Mouse (Mus musculus): ENCODE data around the gene Zfp385c. TPM values are rescaled to one million over a fixed set of nuclear protein-coding genes. Genes with fewer than 3 reads are reported as not detected.

Zfp385c gene
- polyA plus RNA-seq, 1 experiment from 2014 or later: not detected

DNA sequence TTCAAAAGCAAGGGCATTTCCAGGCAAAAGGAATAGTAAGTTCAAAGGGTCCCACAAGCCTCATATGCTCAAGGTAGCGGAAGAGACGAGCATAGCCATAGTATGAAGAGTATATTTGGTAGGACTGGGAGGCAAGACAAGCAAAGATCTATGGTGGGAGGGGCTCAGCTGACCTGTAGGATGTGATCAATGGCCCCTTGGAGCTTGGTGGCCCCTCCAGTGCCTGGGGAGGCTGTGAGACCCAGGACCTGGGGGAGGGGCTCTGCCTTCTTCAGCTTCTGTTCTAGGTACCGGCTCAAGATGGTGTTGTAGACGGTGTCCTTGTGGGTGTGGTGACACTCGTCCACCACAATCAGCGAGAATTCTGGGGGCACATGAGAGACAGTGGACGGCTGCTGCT lies 10.7 kb upstream of the Zfp385c start:
- DNase-seq (ENCODE audit: low spot score): no peak
- Histone ChIP-seq H3K9ac (ENCODE audit: low read length) (no peak overlapping the region), H3K9me3 (ENCODE audit: control insufficient read depth, low read length) (no peaks in the 10 kb centered on the region), H3K4me3 (ENCODE audit: low read depth, low read length) (no peak overlapping the region), H3K27ac (ENCODE audit: low read depth, low read length) (no peak overlapping the region), H3K36me3 (ENCODE audit: control insufficient read depth, insufficient read depth, low read length) (peaks cover 5% of the 10 kb centered on the region; the same call in 1 of the 2 replicates), H3K27me3 (ENCODE audit: control insufficient read depth, insufficient read depth, low read length) (no peaks in the 10 kb centered on the region), H3K4me2 (ENCODE audit: low read depth) (peak overlapping the region; percentile 17; the same call in 1 of the 2 replicates), H3K4me1 (ENCODE audit: control insufficient read depth, insufficient read depth, low read length) (peaks cover 3% of the 10 kb centered on the region; the same call in 1 of the 2 replicates)
- no peak for ATAC-seq (ENCODE audit: insufficient read depth, low FRiP score, low TSS enrichment)
- 42% methylated on average over 7 of the region's 7 CpGs for WGBS

DNA sequence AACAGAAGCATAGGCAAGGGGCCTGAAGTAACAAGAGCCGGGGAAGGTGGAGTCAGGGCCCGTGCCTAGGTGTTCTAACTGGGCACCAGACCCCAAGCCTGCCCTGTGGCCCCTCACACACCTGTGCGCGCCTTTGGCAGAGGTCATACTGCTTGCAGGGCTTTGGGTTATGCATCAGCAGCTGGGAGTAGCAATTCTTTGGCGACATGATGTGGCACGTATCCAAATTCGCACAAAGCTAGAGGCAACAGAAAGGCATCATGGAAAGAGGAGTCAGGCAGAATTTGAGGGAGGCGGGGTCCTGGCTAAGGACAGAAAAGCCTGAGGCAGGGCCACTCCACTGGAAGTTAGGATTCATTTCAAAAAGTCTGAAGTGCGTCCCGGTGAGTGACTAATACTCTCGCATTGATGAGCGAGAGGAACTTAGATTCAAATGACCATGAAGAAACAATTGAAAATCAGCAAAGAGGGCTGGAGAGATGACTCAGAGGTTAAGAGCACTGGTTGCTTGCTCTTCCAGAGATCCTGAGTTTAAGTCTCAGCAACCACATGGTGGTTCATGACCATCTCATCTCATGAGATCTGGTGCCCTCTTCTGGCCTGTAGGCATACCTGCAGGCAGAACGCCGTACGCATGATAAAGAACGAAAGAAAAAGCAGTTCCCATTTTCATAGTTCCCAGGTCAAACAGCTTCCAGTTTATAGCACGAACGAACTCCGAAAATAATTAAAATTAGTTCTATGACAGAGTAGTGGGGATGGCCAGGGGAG lies 10.0 kb upstream of the Zfp385c start:
- H3K4me2 ChIP-seq (ENCODE audit: low read depth): peak overlapping the region; percentile 17; the same call in 1 of the 2 replicates
- 38% methylated on average over 19 of the region's 19 CpGs for WGBS
- DNase-seq (ENCODE audit: low spot score): peak; percentile 69
- peaks cover 3% of the 10 kb centered on the region; the same call in 1 of the 2 replicates for H3K4me1 ChIP-seq (ENCODE audit: control insufficient read depth, insufficient read depth, low read length)
- no peaks in the 10 kb centered on the region for H3K27me3 ChIP-seq (ENCODE audit: control insufficient read depth, insufficient read depth, low read length)
- ATAC-seq (ENCODE audit: insufficient read depth, low FRiP score, low TSS enrichment): no peak
- peaks cover 5% of the 10 kb centered on the region; the same call in 1 of the 2 replicates for H3K36me3 ChIP-seq (ENCODE audit: control insufficient read depth, insufficient read depth, low read length)
- H3K9ac ChIP-seq (ENCODE audit: low read length): no peak overlapping the region
- no peak overlapping the region for H3K4me3 ChIP-seq (ENCODE audit: low read depth, low read length)
- H3K27ac ChIP-seq (ENCODE audit: low read depth, low read length): no peak overlapping the region
- no peaks in the 10 kb centered on the region for H3K9me3 ChIP-seq (ENCODE audit: control insufficient read depth, low read length)

GRCm38 (mm10) chr11:100701301-100701700 lies 9.0 kb upstream of the Zfp385c start:
- Histone ChIP-seq H3K4me3 (ENCODE audit: low read depth, low read length) (peak overlapping the region; percentile 15; the same call in 1 of the 2 replicates), H3K9ac (ENCODE audit: low read length) (peak overlapping the region; percentile 29)

GRCm38 (mm10) chr11:100700710-100701109 lies 8.5 kb upstream of the Zfp385c start:
- H3K9ac ChIP-seq (ENCODE audit: low read length): no peak overlapping the region

More at GRCm38 (mm10) chr11:100701301-100701700, 9.0 kb upstream of the Zfp385c start:
- Histone ChIP-seq H3K4me1 (ENCODE audit: control insufficient read depth, insufficient read depth, low read length) (peaks cover 3% of the 10 kb centered on the region; the same call in 1 of the 2 replicates), H3K9me3 (ENCODE audit: control insufficient read depth, low read length) (no peaks in the 10 kb centered on the region), H3K4me2 (ENCODE audit: low read depth) (peak overlapping the region; percentile 35), H3K36me3 (ENCODE audit: control insufficient read depth, insufficient read depth, low read length) (peaks cover 3% of the 10 kb centered on the region; the same call in 1 of the 2 replicates), H3K27me3 (ENCODE audit: control insufficient read depth, insufficient read depth, low read length) (no peaks in the 10 kb centered on the region), H3K27ac (ENCODE audit: low read depth, low read length) (no peak overlapping the region)
- 2% methylated on average over 14 of the region's 14 CpGs for WGBS
- ATAC-seq (ENCODE audit: insufficient read depth, low FRiP score, low TSS enrichment) (no peak), DNase-seq (ENCODE audit: low spot score) (peak; percentile 44)

DNA sequence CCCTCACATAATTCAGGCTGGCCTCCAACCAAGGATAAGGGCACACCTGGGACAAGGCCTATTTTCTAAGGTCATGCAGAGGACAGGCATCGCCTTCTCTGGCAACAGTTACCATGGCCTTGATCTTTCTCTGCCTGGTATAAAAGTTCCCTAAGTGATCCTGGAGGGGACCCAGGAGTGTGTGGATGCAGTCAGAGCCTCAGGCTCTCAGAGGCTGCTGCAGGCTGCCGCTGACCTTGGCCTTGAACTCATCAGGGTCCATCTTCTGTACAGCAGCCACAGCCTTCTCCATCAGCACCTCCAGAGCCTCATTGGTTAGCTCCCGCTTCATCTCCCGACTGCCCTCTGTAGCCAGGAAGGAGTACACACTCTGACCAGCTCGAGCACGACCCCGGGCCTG lies 5.7 kb upstream of the Zfp385c start:
- no peak for ATAC-seq (ENCODE audit: insufficient read depth, low FRiP score, low TSS enrichment)
- peaks cover 2% of the 10 kb centered on the region; the same call in 1 of the 2 replicates for H3K4me1 ChIP-seq (ENCODE audit: control insufficient read depth, insufficient read depth, low read length)
- H3K36me3 ChIP-seq (ENCODE audit: control insufficient read depth, insufficient read depth, low read length): no peaks in the 10 kb centered on the region
- H3K4me3 ChIP-seq (ENCODE audit: low read depth, low read length): no peak overlapping the region
- no peaks in the 10 kb centered on the region for H3K27me3 ChIP-seq (ENCODE audit: control insufficient read depth, insufficient read depth, low read length)
- 68% methylated on average over 7 of the region's 7 CpGs for WGBS
- no peaks in the 10 kb centered on the region for H3K9me3 ChIP-seq (ENCODE audit: control insufficient read depth, low read length)
- no peak overlapping the region for H3K9ac ChIP-seq (ENCODE audit: low read length)
- H3K4me2 ChIP-seq (ENCODE audit: low read depth): no peak overlapping the region
- DNase-seq (ENCODE audit: low spot score): no peak
- no peak overlapping the region for H3K27ac ChIP-seq (ENCODE audit: low read depth, low read length)

More at GRCm38 (mm10) chr11:100700710-100701109, 8.5 kb upstream of the Zfp385c start:
- 75% methylated on average over 3 of the region's 3 CpGs for WGBS
- DNase-seq (ENCODE audit: low spot score) (no peak), ATAC-seq (ENCODE audit: insufficient read depth, low FRiP score, low TSS enrichment) (no peak)
- Histone ChIP-seq H3K36me3 (ENCODE audit: control insufficient read depth, insufficient read depth, low read length) (peaks cover 3% of the 10 kb centered on the region; the same call in 1 of the 2 replicates), H3K4me2 (ENCODE audit: low read depth) (no peak overlapping the region), H3K4me3 (ENCODE audit: low read depth, low read length) (no peak overlapping the region), H3K4me1 (ENCODE audit: control insufficient read depth, insufficient read depth, low read length) (peaks cover 3% of the 10 kb centered on the region; the same call in 1 of the 2 replicates), H3K9me3 (ENCODE audit: control insufficient read depth, low read length) (no peaks in the 10 kb centered on the region), H3K27me3 (ENCODE audit: control insufficient read depth, insufficient read depth, low read length) (no peaks in the 10 kb centered on the region), H3K27ac (ENCODE audit: low read depth, low read length) (no peak overlapping the region)

GRCm38 (mm10) chr11:100694926-100695325 lies 2.7 kb upstream of the Zfp385c start:
- ATAC-seq (ENCODE audit: insufficient read depth, low FRiP score, low TSS enrichment): no peak

GRCm38 (mm10) chr11:100693154-100693553 lies 899 bp upstream of the Zfp385c start:
- WGBS: 9% methylated on average over 5 of the region's 5 CpGs
- no peak overlapping the region for H3K27ac ChIP-seq (ENCODE audit: low read depth, low read length)
- no peaks in the 10 kb centered on the region for H3K9me3 ChIP-seq (ENCODE audit: control insufficient read depth, low read length)
- H3K27me3 ChIP-seq (ENCODE audit: control insufficient read depth, insufficient read depth, low read length): peaks cover 18% of the 10 kb centered on the region
- H3K36me3 ChIP-seq (ENCODE audit: control insufficient read depth, insufficient read depth, low read length): no peaks in the 10 kb centered on the region
- H3K4me2 ChIP-seq (ENCODE audit: low read depth): no peak overlapping the region
- H3K4me1 ChIP-seq (ENCODE audit: control insufficient read depth, insufficient read depth, low read length): no peaks in the 10 kb centered on the region; the same call in 1 of the 2 replicates
- DNase-seq (ENCODE audit: low spot score) (no peak), ATAC-seq (ENCODE audit: insufficient read depth, low FRiP score, low TSS enrichment) (no peak)
- H3K9ac ChIP-seq (ENCODE audit: low read length): no peak overlapping the region
- no peak overlapping the region for H3K4me3 ChIP-seq (ENCODE audit: low read depth, low read length)

More at GRCm38 (mm10) chr11:100694926-100695325, 2.7 kb upstream of the Zfp385c start:
- H3K4me2 ChIP-seq (ENCODE audit: low read depth): no peak overlapping the region
- WGBS: 46% methylated on average over 5 of the region's 5 CpGs
- H3K4me1 ChIP-seq (ENCODE audit: control insufficient read depth, insufficient read depth, low read length): no peaks in the 10 kb centered on the region; the same call in 1 of the 2 replicates
- H3K27ac ChIP-seq (ENCODE audit: low read depth, low read length): no peak overlapping the region
- peak; percentile 75 for DNase-seq (ENCODE audit: low spot score)
- no peaks in the 10 kb centered on the region for H3K36me3 ChIP-seq (ENCODE audit: control insufficient read depth, insufficient read depth, low read length)
- no peak overlapping the region for H3K9ac ChIP-seq (ENCODE audit: low read length)
- H3K9me3 ChIP-seq (ENCODE audit: control insufficient read depth, low read length): no peaks in the 10 kb centered on the region
- H3K4me3 ChIP-seq (ENCODE audit: low read depth, low read length): no peak overlapping the region
- H3K27me3 ChIP-seq (ENCODE audit: control insufficient read depth, insufficient read depth, low read length): peaks cover 18% of the 10 kb centered on the region

DNA sequence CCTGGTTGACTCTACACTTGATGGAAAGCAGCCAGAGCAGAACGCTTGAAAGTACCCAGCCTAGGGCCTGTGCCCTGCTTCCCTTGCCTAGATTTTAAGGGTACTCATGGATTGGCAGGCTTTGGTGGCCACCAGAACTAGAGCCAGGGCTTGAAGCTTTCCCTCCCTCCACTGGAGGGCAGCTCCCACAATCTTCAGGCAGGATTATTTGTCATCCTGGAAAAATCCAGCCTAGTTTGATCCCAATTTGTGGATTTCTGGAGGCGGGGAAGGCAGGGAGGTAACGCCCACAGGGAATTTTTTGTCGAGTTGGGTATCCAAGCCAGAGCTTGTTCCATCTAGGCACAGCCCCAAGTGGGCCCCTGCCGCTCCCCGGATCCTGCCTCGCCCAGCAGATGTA lies 1.9 kb downstream of the Zfp385c start:
- Histone ChIP-seq H3K27me3 (ENCODE audit: control insufficient read depth, insufficient read depth, low read length) (peaks cover 18% of the 10 kb centered on the region), H3K9me3 (ENCODE audit: control insufficient read depth, low read length) (no peaks in the 10 kb centered on the region), H3K9ac (ENCODE audit: low read length) (no peak overlapping the region), H3K4me1 (ENCODE audit: control insufficient read depth, insufficient read depth, low read length) (no peaks in the 10 kb centered on the region; the same call in 1 of the 2 replicates), H3K36me3 (ENCODE audit: control insufficient read depth, insufficient read depth, low read length) (no peaks in the 10 kb centered on the region), H3K27ac (ENCODE audit: low read depth, low read length) (no peak overlapping the region), H3K4me3 (ENCODE audit: low read depth, low read length) (no peak overlapping the region), H3K4me2 (ENCODE audit: low read depth) (no peak overlapping the region)
- WGBS: 79% methylated on average over 7 of the region's 7 CpGs
- DNase-seq (ENCODE audit: low spot score) (no peak), ATAC-seq (ENCODE audit: insufficient read depth, low FRiP score, low TSS enrichment) (no peak)

Measured in neural tube, embryonic 11.5 days (tissue).